Mouse (Mus musculus) kidney, embryonic 15.5 days (tissue): ENCODE measurements at regions not wholly inside any gene's neighbourhood (a gene's known extent, or its start where the extent isn't known, plus 50 kb on each side); places are given as distances from the start of the nearest gene placed in this dataset.

Experiments
- ATAC-seq: fragments of 200-750 bp; cut with Nextera tagmentation; replicated peaks from 2 replicates; pipeline ENCODE4 v1.8.0; 2017; ENCODE audit warnings: moderate TSS enrichment; ENCODE audit not compliant: low FRiP score
- H3K27ac ChIP-seq: fragments of 300-500 bp; sonication (generic); 2 replicates; pipeline ENCODE4 v1.5.1; 2015; ENCODE audit warnings: mild to moderate bottlenecking, inconsistent platforms
- H3K27me3 ChIP-seq: fragments of 300-500 bp; sonication (generic); 2 replicates; pipeline ENCODE4 v1.6.1; 2015; ENCODE audit warnings: inconsistent platforms
- H3K36me3 ChIP-seq: fragments of 300-500 bp; sonication (generic); 2 replicates; pipeline ENCODE4 v1.6.1; 2015; ENCODE audit warnings: inconsistent platforms
- H3K4me1 ChIP-seq: fragments of 300-500 bp; sonication (generic); 2 replicates; pipeline ENCODE4 v1.6.1; 2015; ENCODE audit warnings: inconsistent platforms
- H3K4me2 ChIP-seq: fragments of 300-500 bp; sonication (generic); 2 replicates; pipeline ENCODE4 v1.6.1; 2015; ENCODE audit warnings: moderate library complexity, mild to moderate bottlenecking, inconsistent platforms
- H3K4me3 ChIP-seq: fragments of 300-500 bp; sonication (generic); replicated peaks from 2 replicates; pipeline ENCODE4 v1.5.1; 2015; ENCODE audit warnings: mild to moderate bottlenecking, inconsistent platforms
- H3K9ac ChIP-seq: fragments of 300-500 bp; sonication (generic); 2 replicates; pipeline ENCODE4 v1.6.1; 2015; ENCODE audit warnings: mild to moderate bottlenecking, inconsistent platforms
- H3K9me3 ChIP-seq: fragments of 300-500 bp; sonication (generic); replicated peaks from 2 replicates; pipeline ENCODE4 v1.6.1; 2016; ENCODE audit warnings: inconsistent platforms
- WGBS: fragments of 180-500 bp; shearing (Covaris S2); methylation state at CpG from one replicate; pipeline ENCODE4 v1.1.7; 2015; ENCODE audit warnings: mixed read lengths; 5-methylcytosine and 5-hydroxymethylcytosine counted together

DNA sequence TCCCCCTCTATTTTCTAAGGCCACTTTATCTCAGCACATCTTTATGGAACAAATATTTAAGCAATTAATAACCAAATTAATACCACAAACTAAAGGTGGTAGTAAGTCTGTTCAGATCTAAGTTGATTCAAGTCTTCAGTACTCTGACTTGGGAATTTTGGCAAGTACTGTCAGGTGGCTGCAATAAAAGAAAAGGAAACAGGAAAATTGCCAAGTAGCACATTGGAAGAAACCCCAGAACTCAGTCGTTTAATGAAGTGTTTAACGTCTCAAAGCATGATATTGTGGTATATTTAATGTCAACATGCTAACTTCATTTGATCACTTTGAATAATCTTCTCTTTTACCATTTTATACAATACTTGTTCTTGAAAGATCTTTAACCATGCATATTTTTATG, 142.2 kb downstream of the Gm11146 start:
- Histone ChIP-seq H3K4me3 (no peak overlapping the region), H3K9ac (no peak overlapping the region), H3K4me1 (no peaks in the 10 kb centered on the region), H3K4me2 (no peak overlapping the region), H3K27ac (no peak overlapping the region), H3K36me3 (no peaks in the 10 kb centered on the region), H3K27me3 (no peaks in the 10 kb centered on the region), H3K9me3 (no peaks in the 10 kb centered on the region)
- no peak for ATAC-seq
- 53% methylated on average over 2 of the region's 2 CpGs for WGBS

DNA sequence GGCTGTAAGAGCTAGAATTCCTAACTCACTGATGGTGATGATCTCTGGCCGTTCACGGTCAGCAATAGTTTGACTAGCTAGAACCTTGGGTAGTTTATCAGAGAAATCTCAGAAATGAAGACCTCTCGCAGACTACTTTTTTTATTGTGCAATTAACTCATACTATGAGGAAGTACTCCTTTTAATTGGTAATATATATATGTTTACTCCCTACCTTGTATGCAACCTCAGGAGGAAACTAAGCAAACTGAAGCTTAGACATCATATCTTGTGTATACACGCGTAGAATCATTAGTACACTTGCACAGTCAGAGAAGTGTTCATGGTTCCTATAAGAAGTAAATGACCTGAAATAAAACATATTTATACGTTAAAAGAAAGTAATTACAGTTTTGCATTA, 157.2 kb downstream of the Gm11146 start:
- 89% methylated on average over 6 of the region's 6 CpGs for WGBS
- no peak overlapping the region for H3K4me2 ChIP-seq
- H3K36me3 ChIP-seq, result no peaks in the 10 kb centered on the region
- no peaks in the 10 kb centered on the region for H3K4me1 ChIP-seq
- no peak overlapping the region for H3K9ac ChIP-seq
- ATAC-seq, result no peak
- no peaks in the 10 kb centered on the region for H3K9me3 ChIP-seq
- H3K4me3 ChIP-seq, result no peak overlapping the region
- no peaks in the 10 kb centered on the region for H3K27me3 ChIP-seq
- H3K27ac ChIP-seq, result no peak overlapping the region

DNA sequence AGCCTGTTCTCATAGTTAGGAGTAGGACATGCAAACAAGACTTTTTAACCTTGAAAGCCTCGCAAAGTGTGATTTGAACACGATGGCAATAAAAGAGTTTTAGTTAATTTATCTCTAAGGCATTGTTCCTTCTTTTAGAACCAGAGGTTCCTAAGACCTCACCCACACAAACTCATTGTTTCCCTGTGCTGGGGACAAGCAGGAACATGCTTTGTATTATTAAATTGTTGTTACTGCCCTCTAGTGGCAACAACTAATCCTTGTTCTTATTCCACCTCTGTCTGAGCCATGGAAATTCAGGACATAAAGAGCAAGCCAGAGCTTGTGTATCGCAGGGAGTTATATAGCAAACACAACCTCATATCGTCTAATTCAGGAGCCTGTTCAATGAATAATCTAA, 157.9 kb downstream of the Gm11146 start:
- 25% methylated on average over 4 of the region's 4 CpGs for WGBS
- peak; percentile 90 for ATAC-seq
- H3K9me3 ChIP-seq, result no peaks in the 10 kb centered on the region
- H3K4me1 ChIP-seq, result no peaks in the 10 kb centered on the region
- no peak overlapping the region for H3K4me3 ChIP-seq
- no peak overlapping the region for H3K4me2 ChIP-seq
- H3K9ac ChIP-seq, result no peak overlapping the region
- H3K27ac ChIP-seq, result no peak overlapping the region
- H3K27me3 ChIP-seq, result no peaks in the 10 kb centered on the region
- H3K36me3 ChIP-seq, result no peaks in the 10 kb centered on the region

DNA sequence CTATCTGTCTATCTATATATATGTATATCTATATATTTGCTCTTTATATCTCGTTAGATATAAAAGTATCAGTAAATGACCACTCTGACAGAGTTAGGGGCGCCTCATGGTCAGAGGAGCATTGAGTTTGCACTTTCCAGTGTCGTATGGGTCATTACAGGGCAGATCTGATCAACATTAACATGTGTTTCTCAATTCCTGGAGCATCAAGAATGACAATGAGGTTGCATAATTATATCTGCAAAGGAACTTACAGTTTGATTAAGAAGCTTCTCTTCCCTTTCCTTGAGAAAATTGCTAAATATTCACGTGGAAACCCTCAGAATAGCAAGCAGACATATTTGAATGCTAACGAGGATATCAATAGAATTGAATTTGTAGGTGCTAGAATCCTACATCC, 158.6 kb downstream of the Gm11146 start:
- no peaks in the 10 kb centered on the region for H3K4me1 ChIP-seq
- no peak overlapping the region for H3K9ac ChIP-seq
- H3K4me2 ChIP-seq, result no peak overlapping the region
- H3K4me3 ChIP-seq, result no peak overlapping the region
- WGBS, result 87% methylated on average over 5 of the region's 5 CpGs
- H3K9me3 ChIP-seq, result no peaks in the 10 kb centered on the region
- no peak for ATAC-seq
- H3K27ac ChIP-seq, result no peak overlapping the region
- no peaks in the 10 kb centered on the region for H3K36me3 ChIP-seq
- no peaks in the 10 kb centered on the region for H3K27me3 ChIP-seq

DNA sequence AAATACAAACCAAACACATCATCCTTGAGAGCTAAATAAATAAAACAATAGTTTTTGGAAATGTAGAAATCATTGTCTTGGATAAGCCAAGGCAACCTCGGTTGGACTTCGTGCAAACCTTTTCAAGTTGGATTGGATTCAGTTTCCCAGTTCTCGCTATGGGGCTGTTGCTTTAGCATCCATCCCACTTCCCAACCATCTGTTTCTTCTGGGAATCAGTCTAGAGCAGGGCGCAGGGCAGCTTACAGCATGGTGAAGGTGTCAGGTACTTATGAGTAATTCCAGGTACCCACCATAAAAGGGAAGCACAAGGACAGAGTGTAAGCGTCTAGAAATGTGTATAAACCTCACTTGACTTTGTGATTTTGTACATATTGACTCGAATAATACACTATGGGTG, 159.0 kb downstream of the Gm11146 start:
- H3K4me3 ChIP-seq, result no peak overlapping the region
- no peaks in the 10 kb centered on the region for H3K4me1 ChIP-seq
- H3K9me3 ChIP-seq, result no peaks in the 10 kb centered on the region
- H3K4me2 ChIP-seq, result no peak overlapping the region
- H3K9ac ChIP-seq, result no peak overlapping the region
- 92% methylated on average over 6 of the region's 6 CpGs for WGBS
- no peak for ATAC-seq
- no peaks in the 10 kb centered on the region for H3K36me3 ChIP-seq
- no peaks in the 10 kb centered on the region for H3K27me3 ChIP-seq
- H3K27ac ChIP-seq, result no peak overlapping the region

DNA sequence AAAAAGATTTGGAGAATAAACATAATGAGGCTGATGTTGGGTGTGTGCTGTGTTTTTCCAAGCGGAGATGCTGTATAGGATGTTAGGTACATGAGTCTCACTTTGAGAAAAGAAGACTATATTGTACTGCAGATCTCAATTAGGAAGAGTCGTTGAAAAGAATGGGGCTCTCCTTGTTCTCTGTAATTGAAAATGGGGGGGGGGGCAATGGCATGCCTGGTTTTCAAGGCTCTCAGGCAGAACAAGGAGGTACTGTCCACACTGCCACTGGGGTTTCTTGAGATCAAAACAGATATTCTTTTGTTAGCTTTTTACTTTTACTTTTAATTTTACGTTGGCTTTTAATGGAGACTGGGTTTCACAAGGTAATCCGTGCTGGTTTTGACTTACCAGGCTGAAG, 170.5 kb downstream of the Gm11146 start:
- no peaks in the 10 kb centered on the region for H3K9me3 ChIP-seq
- H3K4me2 ChIP-seq, result no peak overlapping the region
- 82% methylated on average over 4 of the region's 4 CpGs for WGBS
- no peak overlapping the region for H3K4me3 ChIP-seq
- no peak overlapping the region for H3K27ac ChIP-seq
- no peaks in the 10 kb centered on the region for H3K27me3 ChIP-seq
- H3K4me1 ChIP-seq, result no peaks in the 10 kb centered on the region
- no peak for ATAC-seq
- H3K9ac ChIP-seq, result no peak overlapping the region
- no peaks in the 10 kb centered on the region for H3K36me3 ChIP-seq

DNA sequence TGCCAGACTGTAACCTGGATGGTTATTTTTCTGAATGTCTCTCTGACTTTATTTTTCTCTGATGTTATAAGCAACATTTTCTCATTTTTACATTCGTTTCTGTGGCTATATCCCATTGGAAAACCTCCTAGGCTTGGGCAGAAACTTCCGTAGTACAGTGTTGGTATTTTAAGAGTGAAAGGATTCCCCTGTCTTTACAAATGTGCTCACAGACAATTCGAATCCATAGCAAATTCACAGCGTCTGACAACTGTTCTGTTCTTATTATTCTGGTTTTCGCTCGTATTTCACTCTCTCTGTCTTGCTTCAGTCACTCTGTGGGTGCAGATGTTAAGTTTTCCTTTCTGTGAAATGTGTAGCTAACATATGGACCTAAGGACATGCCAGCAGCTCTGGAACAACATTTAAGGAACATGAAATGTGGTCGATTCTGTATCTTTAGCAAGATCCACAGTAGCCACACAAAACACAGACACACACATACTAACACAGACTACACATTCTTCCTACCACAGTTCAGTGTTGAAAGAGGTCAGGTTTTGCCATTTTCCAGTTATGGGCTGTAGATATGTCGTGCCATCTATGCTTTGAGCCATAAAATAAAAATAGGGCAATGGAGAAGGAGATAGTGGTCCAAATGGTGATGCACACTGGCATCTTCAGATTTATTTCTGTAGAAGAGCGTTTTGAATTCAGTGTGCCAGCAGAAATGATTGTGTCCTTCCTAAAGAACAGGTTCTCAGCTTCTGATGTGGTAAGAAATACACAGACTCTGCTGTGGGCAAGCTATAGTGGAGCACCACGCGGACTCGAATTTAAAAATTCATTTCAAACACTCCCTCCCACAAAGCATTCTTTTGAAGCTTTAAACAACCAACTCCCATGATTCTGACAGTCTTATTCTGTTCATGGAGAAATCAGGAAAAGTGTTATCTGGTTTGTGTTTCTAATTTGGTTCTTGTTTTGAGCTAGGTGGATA, 179.2 kb downstream of the Gm11146 start:
- Histone ChIP-seq H3K9ac (no peak overlapping the region), H3K27ac (no peak overlapping the region), H3K36me3 (no peaks in the 10 kb centered on the region), H3K4me1 (peaks cover 16% of the 10 kb centered on the region), H3K4me2 (peak overlapping the region; percentile 55; the same call in 1 of the 2 replicates), H3K9me3 (no peaks in the 10 kb centered on the region), H3K4me3 (no peak overlapping the region), H3K27me3 (no peaks in the 10 kb centered on the region)
- 77% methylated on average over 12 of the region's 12 CpGs for WGBS
- no peak for ATAC-seq

DNA sequence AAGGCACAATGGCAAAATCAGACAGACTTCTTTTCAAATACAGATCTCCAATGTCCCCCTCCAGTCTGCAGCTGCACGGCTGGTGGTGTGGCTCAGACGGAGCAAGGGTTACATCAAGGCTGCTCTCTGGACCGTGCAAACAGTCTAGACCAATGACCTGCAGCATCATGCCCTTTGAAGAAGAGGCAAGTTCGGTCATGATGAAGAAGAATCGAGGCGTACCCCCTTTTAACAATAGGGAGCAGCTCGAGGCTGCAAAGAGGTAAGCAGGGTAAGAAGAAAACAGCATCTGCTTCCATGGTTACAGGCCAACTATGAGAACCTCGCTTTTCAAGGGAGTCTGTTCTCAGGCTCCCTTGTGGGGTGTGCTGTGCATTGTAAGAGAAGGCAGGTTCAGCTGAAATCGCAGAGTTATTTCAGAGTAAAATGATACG, 180.3 kb downstream of the Gm11146 start:
- Histone ChIP-seq H3K27me3 (no peaks in the 10 kb centered on the region), H3K4me2 (peak overlapping the region; percentile 55), H3K27ac (0 out of 2 replicates have a peak overlapping the region, but pooled peaks have one; percentile 45), H3K9me3 (no peaks in the 10 kb centered on the region), H3K36me3 (no peaks in the 10 kb centered on the region), H3K4me3 (peak overlapping the region; percentile 28), H3K9ac (no peak overlapping the region), H3K4me1 (peaks cover 17% of the 10 kb centered on the region)
- ATAC-seq, result peak; percentile 96
- 8% methylated on average over 10 of the region's 10 CpGs for WGBS

DNA sequence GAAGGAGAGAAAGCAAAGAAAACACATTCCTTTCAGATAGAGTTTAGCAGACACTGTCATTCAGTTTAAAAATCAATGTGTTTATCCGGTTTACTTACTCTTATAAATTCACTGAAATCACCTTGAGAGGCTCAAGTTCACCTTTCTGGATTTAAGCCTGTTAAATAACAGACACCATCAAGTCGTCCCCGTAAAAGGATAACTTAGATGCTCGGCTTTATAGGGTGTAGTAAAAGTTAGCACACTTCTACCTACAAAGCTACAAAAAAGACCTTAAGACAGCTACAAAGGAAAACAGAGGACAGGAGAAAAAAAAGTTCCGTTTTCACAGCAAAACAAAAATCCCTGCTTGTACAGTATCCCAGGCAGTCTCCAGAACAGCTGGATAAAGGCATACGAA, 180.9 kb downstream of the Gm11146 start:
- H3K4me3 ChIP-seq, result no peak overlapping the region
- no peaks in the 10 kb centered on the region for H3K9me3 ChIP-seq
- H3K9ac ChIP-seq, result no peak overlapping the region
- H3K4me2 ChIP-seq, result peak overlapping the region; percentile 55
- no peak for ATAC-seq
- no peaks in the 10 kb centered on the region for H3K36me3 ChIP-seq
- H3K4me1 ChIP-seq, result peaks cover 17% of the 10 kb centered on the region
- H3K27me3 ChIP-seq, result no peaks in the 10 kb centered on the region
- H3K27ac ChIP-seq, result no peak overlapping the region
- 28% methylated on average over 6 of the region's 6 CpGs for WGBS

DNA sequence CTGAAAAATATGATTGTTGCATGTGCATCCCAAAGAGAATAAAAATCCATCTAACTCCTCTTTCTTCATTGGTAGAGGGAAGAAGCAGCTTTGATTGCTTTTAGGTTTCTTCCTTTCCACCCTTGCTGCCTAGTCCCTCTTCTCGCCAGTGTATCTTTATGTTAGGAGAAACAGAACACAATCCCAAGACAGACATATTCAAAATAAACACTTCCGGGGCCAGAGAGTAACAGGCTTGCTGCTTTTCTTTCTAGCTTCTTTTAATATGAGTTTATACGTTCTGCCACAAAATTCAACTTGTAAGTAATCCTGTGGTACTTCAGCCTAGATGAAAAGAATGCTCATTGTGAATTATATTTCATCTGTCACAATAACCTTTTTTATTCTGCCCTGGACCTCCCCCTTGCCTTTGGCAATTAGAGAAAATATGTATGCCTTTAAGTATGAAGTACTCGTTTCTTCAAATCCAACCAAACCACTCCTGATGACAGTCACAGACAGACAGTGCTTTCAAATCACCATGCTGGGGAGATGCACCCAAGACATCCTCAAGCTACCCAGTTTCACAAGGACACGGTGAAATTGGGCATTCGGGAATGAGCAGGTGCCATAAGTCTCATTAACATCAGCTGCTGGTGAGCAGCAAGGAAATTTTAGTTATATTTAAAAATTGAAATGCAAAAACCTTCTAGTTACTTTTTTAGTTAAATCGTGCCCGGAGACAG, 181.6 kb downstream of the Gm11146 start:
- Histone ChIP-seq H3K27ac (no peak overlapping the region), H3K9me3 (no peaks in the 10 kb centered on the region), H3K4me1 (peaks cover 17% of the 10 kb centered on the region), H3K36me3 (no peaks in the 10 kb centered on the region), H3K27me3 (no peaks in the 10 kb centered on the region), H3K9ac (no peak overlapping the region), H3K4me3 (no peak overlapping the region), H3K4me2 (no peak overlapping the region)
- WGBS, result 61% methylated on average over 8 of the region's 8 CpGs
- no peak for ATAC-seq

DNA sequence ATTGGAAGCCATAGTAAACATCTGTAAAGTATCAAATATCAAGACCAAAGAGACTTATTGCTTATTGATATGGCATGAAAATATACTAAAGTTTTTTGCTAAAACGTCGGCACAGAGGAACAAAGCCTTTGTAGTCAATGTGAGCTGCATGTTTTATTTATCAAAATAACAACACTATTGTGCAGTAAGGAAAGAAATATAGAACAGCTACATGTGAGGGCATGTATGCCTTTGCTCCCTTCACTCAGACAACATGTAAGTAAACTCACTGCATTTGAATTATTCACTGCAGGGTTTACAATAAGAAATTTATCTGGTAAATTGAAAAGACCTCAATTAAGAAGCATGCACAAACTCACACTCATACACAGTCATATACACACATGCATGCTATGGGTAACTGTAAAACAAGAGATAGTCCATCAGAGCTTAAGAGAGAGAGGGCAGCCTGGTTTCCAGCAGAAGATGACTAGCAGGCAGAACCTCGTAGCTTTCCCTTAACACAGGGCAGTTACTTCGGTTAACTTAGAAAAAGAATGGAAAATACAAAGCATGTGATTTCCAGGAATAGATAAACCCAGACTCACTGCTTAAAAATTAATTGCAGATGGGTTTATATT, 182.7 kb downstream of the Gm11146 start:
- Histone ChIP-seq H3K4me3 (no peak overlapping the region), H3K4me2 (no peak overlapping the region), H3K36me3 (no peaks in the 10 kb centered on the region), H3K27ac (no peak overlapping the region), H3K9ac (no peak overlapping the region), H3K9me3 (no peaks in the 10 kb centered on the region), H3K4me1 (peaks cover 17% of the 10 kb centered on the region), H3K27me3 (no peaks in the 10 kb centered on the region)
- WGBS, result 59% methylated on average over 4 of the region's 4 CpGs
- ATAC-seq, result no peak

DNA sequence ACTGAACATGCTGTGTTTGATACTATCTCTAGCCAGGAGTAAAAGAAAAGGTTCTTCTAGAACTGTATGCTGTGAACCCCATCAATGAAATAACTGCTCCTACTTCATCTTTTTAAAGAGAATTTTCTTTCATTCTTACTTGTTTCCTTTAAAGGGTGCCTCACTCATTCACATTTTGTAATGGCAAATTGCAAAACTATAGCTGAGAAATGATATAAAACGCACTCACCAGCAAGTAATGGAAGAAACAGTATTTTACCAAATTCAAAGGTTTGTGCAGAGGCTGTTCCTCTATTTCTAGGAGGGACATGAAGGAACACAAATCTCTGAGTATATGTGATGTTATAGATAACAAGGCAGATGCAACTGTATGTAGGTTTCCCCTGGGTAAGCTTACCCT, 183.4 kb downstream of the Gm11146 start:
- Histone ChIP-seq H3K4me2 (no peak overlapping the region), H3K36me3 (no peaks in the 10 kb centered on the region), H3K27ac (no peak overlapping the region), H3K27me3 (no peaks in the 10 kb centered on the region), H3K4me3 (no peak overlapping the region), H3K4me1 (peaks cover 17% of the 10 kb centered on the region), H3K9ac (no peak overlapping the region), H3K9me3 (no peaks in the 10 kb centered on the region)
- ATAC-seq, result no peak
- WGBS, result 79% methylated on average over 1 of the region's 1 CpGs
